Mouse (Mus musculus) right cerebral cortex, postnatal 4 days (tissue): ENCODE data around the gene Zfp184.
"Not testable (repeated sequence)": the region's sequence is repeated elsewhere in the genome, so short reads cannot be mapped to it uniquely, and the experiment has no call there.

Experiments
- DNase-seq: peaks from one replicate; pipeline ENCODE4 v3.0.0-alpha.2; 2022

The Zfp184 gene

GRCm38 (mm10) chr13:21944926-21945740 is at the start of gene Zfp184:
Gene Zfp184, plus strand, starts transcription at chr13:21945094.
- DNase-seq: peak; percentile 83

DNA sequence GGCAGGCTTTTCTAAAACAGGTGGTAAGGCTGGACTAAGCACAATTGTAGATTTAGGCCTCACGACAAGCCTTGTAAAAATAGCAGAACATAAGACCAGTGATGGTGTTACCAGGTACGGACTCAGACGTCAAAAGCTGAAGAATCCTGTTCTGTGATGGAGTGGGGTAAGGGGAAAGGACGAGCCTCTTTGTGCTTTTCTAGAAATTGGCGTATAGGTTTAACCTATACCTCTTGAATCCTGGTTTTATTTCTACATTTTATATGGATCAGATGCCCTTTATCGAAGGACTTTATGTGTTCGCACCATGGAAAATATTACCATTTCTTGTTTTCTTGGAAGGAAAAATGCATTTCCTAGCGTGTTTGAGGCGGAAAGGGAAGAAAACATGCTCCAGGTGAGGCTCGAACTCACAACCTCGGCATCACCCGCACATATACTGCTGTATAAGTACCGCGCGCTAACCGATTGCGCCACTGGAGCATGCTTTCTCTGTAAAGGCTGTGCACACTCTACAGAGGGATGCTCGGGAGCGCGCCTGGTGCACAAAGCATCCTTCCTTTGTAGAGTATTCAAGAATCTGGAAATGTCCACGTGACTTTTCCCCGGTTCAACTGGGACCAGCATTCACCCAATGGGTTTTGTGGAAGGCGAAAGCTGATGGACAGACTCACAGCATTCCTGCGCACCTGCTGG is 48.2 kb upstream of the Zfp184 start:
- peak; percentile 86 for DNase-seq

DNA sequence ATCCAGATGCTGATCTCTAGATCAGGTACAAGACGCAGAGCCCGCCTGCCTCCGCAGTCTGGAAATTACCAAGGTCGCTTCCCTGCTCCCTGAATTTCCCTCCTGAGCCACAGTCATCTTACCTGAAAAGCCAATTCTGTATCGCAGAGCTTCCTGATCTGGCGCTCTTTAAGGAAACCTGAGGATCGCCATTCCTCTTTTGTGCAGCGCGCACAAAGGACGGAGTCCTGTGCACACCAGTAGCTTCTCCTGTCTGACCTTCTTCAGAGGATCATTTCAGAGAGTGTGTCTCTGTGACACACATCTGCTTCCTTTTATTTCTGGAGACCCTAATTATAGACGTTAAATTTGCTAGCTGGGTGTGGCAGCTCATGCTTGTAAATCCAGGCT is 47.7 kb upstream of the Zfp184 start:
- no peak for DNase-seq

- DNase-seq: not testable (repeated sequence)
These were observed 43.9 kb upstream of the Zfp184 start for GRCm38 (mm10) chr13:21900870-21901565.

DNA sequence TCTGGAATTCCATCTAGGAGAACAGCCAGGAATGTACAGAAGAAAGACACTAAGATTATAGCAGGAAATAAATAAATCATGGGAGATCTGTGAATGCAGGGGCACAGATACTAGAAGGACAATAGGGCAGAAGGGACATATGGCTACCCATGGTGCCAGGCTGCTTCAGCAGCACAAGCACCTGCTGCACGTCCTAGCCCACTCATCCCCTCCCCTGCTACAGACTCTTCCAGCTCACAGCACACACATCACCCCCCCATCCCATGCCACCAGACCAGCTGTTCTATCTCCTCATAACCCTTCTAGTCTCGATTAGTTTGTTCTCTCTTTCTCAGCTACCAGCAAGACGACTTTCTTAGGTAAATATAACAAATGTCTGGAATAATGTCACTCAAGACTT is 41.4 kb upstream of the Zfp184 start:
- DNase-seq: no peak

GRCm38 (mm10) chr13:21904090-21904489 is 40.8 kb upstream of the Zfp184 start:
- DNase-seq: not testable (repeated sequence)

- DNase-seq: no peak
These were observed 38.6 kb upstream of the Zfp184 start for GRCm38 (mm10) chr13:21906301-21906700.

DNA sequence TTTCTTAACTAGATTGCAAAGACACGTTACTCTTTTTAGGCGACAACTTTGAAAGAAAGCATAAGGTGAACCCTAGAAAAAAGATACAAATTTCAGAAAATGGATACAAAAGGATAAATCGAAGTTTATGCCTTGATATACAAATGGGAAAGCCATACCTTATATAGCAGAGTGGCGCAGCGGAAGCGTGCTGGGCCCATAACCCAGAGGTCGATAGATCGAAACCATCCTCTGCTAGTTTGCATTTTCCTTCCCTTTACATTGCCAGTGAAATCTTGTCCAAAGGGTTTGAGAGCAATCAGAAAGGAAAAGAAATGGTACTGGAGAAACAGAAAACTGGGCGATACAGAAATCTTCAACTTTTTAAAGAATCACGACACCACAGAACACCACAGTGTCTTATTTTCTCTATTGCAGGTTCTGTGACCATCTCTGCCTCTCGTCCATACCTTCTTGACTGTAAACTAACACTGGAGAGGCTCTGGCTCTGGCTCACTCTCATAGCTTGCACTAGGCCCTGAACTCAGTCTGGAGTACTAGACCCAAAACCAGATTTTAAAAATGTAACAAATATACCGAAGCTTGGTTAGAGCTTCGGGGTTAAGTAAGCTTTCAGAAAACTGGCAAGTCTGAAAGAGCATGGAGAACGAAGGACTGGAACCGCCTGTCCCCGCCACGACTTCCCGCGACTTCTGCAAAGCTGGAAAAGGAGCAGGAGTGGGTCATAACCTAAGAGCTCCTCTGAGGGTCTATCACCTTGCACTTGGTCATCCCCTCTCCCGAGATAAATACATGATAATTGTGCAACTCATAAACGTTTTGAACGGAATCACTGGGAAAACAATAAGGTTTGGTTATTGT is 37.7 kb upstream of the Zfp184 start:
- DNase-seq: no peak

- not testable (repeated sequence) for DNase-seq
These were observed 37.1 kb upstream of the Zfp184 start for GRCm38 (mm10) chr13:21907807-21908155.

DNA sequence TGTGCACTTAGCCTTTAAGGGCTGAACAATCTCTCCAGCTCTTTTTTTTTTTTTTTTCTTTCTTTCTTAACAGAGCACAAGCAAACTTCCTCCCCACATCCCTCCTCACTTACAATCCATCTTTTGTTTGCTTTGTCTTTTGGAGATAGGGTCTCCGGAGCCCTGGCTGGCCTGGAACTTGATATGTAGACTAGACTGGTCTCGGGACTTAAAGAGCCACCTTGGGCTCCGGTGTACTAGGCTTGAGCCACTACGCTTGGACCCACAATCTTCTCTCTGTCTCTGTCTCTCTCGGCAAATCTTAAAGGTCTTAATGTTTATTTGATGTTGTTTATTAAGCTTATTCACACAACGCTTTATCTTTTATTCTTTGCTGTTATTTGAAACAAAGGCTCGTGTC is 34.2 kb upstream of the Zfp184 start:
- DNase-seq: no peak

DNA sequence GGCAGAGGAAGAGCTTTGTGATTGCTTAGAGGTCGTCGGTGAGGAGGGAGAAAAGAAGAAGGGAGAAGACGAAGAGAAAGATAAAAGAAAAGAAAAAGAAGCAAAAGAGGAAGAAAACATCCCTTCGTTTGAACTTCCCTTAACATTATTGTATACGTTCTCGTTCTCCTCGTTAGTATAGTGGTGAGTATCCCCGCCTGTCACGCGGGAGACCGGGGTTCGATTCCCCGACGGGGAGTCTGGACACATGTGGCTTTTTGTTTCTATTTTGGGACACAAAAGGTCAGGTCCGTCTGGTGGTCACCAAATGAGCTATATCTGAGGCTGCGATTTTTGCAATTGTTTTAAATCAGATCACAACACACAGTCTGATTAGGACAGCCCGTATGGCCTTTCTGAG is 33.7 kb upstream of the Zfp184 start:
- peak; percentile 58 for DNase-seq

- no peak for DNase-seq
These were observed 31.0 kb upstream of the Zfp184 start for GRCm38 (mm10) chr13:21913854-21914253.

- DNase-seq: no peak
These were observed 30.3 kb upstream of the Zfp184 start for GRCm38 (mm10) chr13:21914599-21914998.

DNA sequence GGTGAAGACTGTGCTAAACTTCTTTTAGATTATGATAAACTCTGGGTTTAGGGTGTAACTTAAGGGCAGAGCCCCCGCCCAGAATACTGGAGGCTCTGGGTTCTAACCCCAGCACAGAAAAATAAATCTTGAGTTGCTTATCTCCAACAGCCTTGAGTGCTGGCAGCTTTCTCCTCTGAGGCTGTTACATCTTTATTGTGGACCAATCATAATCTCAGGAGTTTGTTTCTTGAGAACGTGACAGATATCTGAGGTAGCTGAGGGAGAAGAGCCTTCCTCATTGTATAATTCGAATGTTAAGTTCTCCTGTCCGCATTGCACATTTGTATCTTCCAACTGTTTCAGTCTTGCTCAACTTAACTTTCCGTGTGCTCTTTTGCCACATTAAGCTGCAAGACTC is 29.4 kb upstream of the Zfp184 start:
- no peak for DNase-seq

- no peak for DNase-seq
These were observed 28.8 kb upstream of the Zfp184 start for GRCm38 (mm10) chr13:21916056-21916455.

GRCm38 (mm10) chr13:21917040-21917439 is 27.9 kb upstream of the Zfp184 start:
- DNase-seq: no peak

GRCm38 (mm10) chr13:21917480-21917879 is 27.4 kb upstream of the Zfp184 start:
- DNase-seq: no peak

GRCm38 (mm10) chr13:21917992-21918391 is 26.9 kb upstream of the Zfp184 start:
- no peak for DNase-seq

- peak; percentile 30 for DNase-seq
These were observed 26.1 kb upstream of the Zfp184 start for GRCm38 (mm10) chr13:21918570-21919419.

- no peak for DNase-seq
These were observed 25.0 kb upstream of the Zfp184 start for GRCm38 (mm10) chr13:21919836-21920431.

- no peak for DNase-seq
These were observed 24.1 kb upstream of the Zfp184 start for GRCm38 (mm10) chr13:21920681-21921233.
